Mouse (Mus musculus): ENCODE measurements around the gene Arhgef6. TPM values are rescaled to one million over a fixed set of nuclear protein-coding genes. Genes with fewer than 3 reads are reported as not detected.

Arhgef6 gene
- polyA plus RNA-seq (2012; rRNA removed; ENCODE audit: low replicate concordance), result 27.9 and 61.7 TPM in 2 replicates

GRCm38 (mm10) chrX:57338371-57339211 is at the start of gene Arhgef6:
Gene Arhgef6 (minus strand): TSS chrX:57338729.

GRCm38 (mm10) chrX:57211876-57212275 is 126.7 kb downstream of the Arhgef6 start, which contains the start of gene Cd40lg:
Gene Cd40lg (plus strand): TSS chrX:57212143.

Other genes starting within 250 kb of the Arhgef6 start
- gene Cd40lg, start 126.6 kb downstream of the Arhgef6 start, polyA plus RNA-seq (2012; rRNA removed; ENCODE audit: low replicate concordance), result 1.9 and 2.7 TPM in 2 replicates
- 7.3 and 17.4 TPM in 2 replicates for gene Rbmx, start 54.3 kb upstream of the Arhgef6 start, polyA plus RNA-seq (2012; rRNA removed; ENCODE audit: low replicate concordance)
- gene Gm364, start 70.4 kb upstream of the Arhgef6 start, polyA plus RNA-seq (2012; rRNA removed; ENCODE audit: low replicate concordance), result not detected in 2 replicates
- not detected in 2 replicates for gene Gpr101, start 165.0 kb upstream of the Arhgef6 start, polyA plus RNA-seq (2012; rRNA removed; ENCODE audit: low replicate concordance)

All from mammary gland, adult 2 months (tissue).